Mouse (Mus musculus): ENCODE measurements around the gene Snrpa1.

The Snrpa1 gene

DNA sequence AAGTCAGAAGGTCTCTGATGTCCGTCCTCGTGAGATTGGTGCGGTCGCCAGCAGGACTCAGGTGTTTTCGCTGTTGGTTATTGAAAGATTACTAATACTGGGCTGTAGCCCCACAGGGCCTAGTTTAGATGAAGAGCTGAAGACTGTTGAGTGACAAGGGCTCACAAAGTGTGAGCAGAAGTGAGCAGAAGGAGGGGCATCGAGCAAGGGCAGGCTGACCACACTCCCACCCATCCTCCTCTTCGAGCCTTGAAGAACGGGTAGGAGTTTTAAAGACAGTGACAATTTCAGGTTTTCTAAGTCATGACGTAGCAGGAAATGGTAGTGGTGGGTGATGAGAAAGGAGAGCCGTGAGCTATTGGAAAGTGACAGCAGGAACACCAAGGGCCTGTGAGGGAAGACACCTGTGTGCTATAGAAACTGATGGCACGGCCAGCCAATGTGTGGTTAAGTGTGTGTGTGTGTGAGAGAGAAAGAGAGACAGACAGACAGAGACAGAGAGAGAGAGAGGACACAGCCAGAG, 57.1 kb downstream of the Snrpa1 start:
- no peak for DNase-seq

DNA sequence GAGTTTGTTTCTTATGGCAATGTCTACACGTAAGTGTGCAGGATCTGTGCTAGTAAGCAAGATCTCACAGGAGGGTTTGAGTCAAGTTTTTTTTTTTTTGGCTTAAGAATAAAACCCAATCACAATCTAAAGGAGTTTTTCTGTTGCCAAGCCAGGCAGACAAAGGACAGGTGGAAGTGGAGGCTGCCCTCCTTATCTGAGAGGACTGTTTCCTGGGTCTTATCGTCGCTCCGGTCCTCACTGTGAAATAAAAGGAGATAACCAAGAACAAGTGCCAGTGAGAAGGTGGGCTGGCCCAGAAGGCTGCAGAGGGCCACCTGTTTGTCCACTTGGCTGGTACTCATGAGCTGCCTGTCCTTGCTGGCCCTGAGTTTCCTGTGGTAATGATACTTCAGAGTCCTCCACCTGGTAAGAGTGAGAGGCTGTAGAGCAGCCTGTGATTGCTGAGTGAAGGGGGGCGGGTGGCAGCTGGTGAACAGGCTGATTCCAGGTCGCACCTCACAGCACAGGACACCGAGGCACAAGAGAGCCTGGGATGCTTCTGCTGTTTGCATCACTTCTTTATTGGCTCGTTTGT, 58.2 kb downstream of the Snrpa1 start:
- no peak for DNase-seq

DNA sequence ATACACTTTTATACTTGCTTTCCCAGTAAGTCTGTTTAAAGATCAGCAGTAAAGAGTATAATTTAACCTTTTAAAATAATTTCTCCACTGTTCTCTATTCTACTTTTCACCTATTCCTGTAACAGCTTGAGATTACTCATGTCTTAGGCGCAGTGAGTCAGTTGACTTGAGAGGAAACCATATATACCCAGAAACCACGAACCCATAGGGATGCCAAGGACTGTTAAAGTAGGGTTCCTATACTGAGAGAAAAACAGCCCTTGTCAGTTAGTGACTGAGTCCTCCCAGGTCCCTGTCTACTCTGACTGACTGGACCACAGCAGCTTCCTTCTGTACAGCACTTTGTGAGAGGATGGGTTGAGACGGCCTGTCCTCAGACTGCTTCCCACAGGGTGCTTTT, 59.2 kb downstream of the Snrpa1 start:
- DNase-seq, result no peak

DNA sequence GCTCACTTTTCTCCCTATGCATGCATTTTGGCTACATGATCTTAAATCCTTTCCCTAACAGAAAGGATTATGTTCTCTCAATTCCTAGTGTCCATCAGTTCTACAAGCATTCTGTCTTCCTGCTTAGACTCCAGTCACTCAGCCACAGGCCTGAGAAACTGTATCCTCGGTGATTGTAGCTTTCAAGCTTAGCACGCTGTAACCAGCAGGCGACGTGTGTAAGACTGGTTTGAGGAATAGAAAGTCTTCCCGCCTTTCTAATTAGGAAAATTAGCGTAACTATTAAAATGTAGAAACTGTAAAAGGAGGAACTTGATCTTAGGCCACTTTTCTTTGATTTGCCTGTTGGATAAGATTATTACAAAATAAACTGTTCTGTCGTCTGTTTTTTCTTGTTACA, 60.0 kb downstream of the Snrpa1 start:
- DNase-seq, result no peak

DNA sequence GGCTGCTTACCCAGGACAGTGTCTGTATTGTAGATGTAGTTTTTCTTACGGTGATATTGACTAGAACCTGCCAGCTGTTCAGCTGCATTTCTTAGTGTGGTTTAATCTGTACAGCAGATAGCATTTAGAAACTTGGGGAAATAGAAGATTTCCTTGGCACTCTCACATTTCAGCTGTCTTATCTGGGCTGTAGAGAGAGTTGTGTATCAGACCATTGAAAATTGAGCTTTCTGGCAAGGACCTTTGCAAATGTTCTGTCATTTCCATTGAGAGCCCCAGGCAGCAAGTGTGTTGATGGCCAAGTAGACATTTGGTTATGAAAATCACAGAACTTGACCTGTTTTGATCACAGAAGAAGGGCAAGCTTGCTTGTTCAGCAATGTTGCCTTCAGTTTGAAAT, 61.3 kb downstream of the Snrpa1 start:
- DNase-seq, result no peak

DNA sequence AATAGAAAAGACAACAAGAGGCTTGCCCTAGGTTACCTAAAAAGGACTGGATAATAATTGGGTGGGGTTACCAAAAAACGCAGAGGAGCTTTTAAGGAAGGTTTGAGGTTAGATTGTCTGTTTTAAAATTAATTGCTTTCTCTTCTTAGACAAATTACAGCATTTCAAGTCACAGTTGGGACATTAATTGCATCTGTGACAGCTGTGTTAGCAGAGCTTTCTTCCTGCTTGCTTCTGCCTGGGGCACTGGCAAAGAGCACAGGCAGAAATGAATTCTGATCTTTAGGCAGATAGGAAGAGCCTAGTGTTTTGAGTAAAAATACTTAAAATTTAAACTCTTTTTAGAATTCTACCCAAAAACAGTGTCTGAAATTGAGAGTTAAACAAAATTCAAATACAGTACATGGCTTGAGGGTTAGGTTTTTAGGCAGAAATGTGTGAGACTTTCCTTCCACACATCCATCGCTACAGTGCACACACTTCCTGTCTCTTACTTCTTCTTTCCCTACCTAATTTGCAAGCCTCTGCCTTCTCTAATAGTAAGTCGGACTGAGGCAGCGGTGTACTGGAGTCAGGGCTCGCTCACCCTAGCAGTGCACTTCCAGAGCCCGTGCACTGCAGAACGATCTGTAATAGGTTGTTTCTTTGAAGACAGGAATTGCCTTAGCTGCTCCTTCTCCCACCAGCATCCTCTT, 62.0 kb downstream of the Snrpa1 start:
- no peak for DNase-seq

Data from right cerebral cortex, postnatal 4 days (tissue).